Mouse (Mus musculus) olfactory bulb, adult 2 months (tissue): ENCODE measurements around the gene Prokr1. TPM values are rescaled to one million over a fixed set of nuclear protein-coding genes. Genes with fewer than 3 reads are reported as not detected.

Experiments
- H3K27ac ChIP-seq: fragments of 200-500 bp; 2 replicates; pipeline ENCODE4 v1.5.1; 2012; ENCODE audit warnings: low read depth, low read length; ENCODE audit not compliant: insufficient read depth
- H3K4me1 ChIP-seq: fragments of 200-500 bp; 2 replicates; pipeline ENCODE4 v1.6.1; 2012; ENCODE audit warnings: low read length; ENCODE audit not compliant: control insufficient read depth, insufficient read depth
- H3K4me3 ChIP-seq: fragments of 200-500 bp; 2 replicates; pipeline ENCODE4 v1.5.1; 2012; ENCODE audit warnings: mild to moderate bottlenecking, low read depth, low read length, moderate library complexity; ENCODE audit not compliant: insufficient read depth
- CTCF ChIP-seq: fragments of 200-500 bp; IDR thresholded peaks from 2 replicates; pipeline ENCODE4 v1.5.1; 2012; ENCODE audit warnings: low read depth, mild to moderate bottlenecking, low read length, moderate library complexity; ENCODE audit not compliant: insufficient read depth
- POLR2A ChIP-seq: fragments of 200-500 bp; IDR thresholded peaks from 2 replicates; pipeline ENCODE4 v1.6.1; 2012; ENCODE audit warnings: mild to moderate bottlenecking, low read depth, low read length, moderate library complexity; ENCODE audit not compliant: insufficient read depth
- WGBS: fragments of 180-500 bp; shearing (Covaris S2); methylation state at CpG from one replicate; pipeline ENCODE4 v1.1.7; 2018; 5-methylcytosine and 5-hydroxymethylcytosine counted together
- polyA plus RNA-seq: library from polyadenylated mRNA; stranded (reverse); fragments of >200 nt; gene quantifications from 2 replicates; pipeline ENCODE4 v1.2.4, GENCODE M21; 2012; ENCODE audit warnings: low replicate concordance; ENCODE audit not compliant: missing spikeins, insufficient read depth, insufficient read length

The Prokr1 gene
- polyA plus RNA-seq, 1 experiment: not detected

DNA sequence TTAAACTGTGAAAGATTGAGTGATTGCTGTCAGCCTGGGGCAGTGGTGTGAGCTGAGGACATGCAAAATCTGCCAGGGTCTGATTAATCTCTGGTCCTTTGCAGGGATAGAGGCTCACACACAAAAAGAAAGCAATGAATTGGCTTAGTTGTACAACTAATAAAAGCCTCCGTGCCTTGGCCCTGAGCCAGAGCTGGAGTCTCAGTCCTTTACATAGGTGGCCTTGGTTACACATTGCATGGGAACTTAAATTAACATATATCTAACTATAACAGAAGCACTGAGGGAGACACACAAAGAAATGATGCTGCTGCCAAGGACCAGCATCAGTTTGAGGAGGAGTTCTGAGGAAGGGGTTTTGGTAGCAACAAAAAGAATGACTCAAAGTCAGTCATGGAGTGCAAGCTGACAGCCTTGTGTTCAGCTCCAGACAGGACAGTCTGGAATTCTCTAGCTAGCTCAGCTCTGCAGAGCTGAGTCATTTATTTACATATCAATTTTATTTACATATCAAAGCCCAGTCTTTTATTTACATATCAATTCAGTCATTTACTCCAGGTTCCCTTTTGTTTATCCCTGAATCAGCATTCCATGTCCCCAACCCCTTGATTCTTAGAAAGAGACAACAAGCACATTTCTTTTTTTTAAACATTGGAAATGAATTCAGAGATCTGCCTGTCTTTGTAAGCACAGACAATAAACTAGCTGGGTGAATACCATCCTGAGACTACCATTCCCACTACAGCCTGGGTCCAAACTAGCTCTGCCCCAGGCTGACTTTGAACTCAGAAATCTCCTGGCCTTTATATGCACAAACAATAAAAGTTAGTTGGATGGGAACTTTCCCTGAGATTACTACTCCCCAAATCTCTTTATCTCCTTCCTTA is 45.0 kb downstream of the Prokr1 start:
- TF ChIP-seq POLR2A (no peak), CTCF (no peak)
- 13% methylated on average over 1 of the region's 1 CpGs for WGBS
- no peak overlapping the region for H3K4me3 ChIP-seq
- no peaks in the 10 kb centered on the region for H3K4me1 ChIP-seq
- no peak overlapping the region for H3K27ac ChIP-seq

DNA sequence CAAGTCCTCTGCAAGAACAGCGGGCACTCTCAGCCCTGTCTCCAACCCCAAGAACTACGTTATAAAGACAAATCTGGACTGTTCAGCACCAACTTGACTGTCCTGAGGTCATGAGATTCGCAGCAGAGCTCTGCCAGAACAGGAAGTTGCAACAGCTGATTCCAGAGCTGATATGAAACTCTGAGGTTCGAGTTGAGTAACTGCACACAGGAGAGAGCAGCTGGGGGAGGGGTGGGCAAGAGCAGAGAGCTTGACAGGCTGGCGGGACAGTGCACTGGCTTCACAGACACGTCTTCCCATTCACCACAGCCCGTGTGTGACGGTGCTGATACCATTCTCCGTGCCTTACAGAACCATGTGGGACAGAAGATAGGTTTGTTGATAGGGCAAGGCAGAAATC is 48.5 kb downstream of the Prokr1 start:
- Histone ChIP-seq H3K4me1 (no peaks in the 10 kb centered on the region), H3K27ac (no peak overlapping the region; the same call in 1 of the 2 replicates), H3K4me3 (no peak overlapping the region)
- 80% methylated on average over 9 of the region's 9 CpGs for WGBS
- TF ChIP-seq POLR2A (no peak), CTCF (no peak)

DNA sequence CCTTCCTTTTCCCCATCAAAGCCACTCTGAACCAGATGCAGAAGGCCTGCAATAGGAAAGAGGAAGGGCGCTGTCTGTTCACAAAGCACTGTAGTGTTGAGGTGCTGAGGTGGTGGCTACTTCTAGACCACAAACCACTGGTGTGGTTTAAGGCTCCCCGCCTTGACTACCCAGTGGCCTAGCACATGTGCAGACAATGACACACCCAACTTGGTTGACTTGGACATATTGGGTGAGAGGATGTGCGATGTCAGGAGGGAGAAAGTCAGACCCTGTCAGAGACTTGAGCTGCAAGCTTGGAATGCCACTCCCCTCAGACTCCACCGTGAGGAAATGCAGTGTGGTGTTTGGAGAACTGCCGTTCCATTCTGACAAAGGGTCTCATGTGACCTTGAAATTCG is 49.4 kb downstream of the Prokr1 start:
- TF ChIP-seq CTCF (no peak), POLR2A (no peak)
- peaks cover 2% of the 10 kb centered on the region; the same call in 1 of the 2 replicates for H3K4me1 ChIP-seq
- WGBS: 88% methylated on average over 6 of the region's 6 CpGs
- no peak overlapping the region for H3K4me3 ChIP-seq
- no peak overlapping the region for H3K27ac ChIP-seq

DNA sequence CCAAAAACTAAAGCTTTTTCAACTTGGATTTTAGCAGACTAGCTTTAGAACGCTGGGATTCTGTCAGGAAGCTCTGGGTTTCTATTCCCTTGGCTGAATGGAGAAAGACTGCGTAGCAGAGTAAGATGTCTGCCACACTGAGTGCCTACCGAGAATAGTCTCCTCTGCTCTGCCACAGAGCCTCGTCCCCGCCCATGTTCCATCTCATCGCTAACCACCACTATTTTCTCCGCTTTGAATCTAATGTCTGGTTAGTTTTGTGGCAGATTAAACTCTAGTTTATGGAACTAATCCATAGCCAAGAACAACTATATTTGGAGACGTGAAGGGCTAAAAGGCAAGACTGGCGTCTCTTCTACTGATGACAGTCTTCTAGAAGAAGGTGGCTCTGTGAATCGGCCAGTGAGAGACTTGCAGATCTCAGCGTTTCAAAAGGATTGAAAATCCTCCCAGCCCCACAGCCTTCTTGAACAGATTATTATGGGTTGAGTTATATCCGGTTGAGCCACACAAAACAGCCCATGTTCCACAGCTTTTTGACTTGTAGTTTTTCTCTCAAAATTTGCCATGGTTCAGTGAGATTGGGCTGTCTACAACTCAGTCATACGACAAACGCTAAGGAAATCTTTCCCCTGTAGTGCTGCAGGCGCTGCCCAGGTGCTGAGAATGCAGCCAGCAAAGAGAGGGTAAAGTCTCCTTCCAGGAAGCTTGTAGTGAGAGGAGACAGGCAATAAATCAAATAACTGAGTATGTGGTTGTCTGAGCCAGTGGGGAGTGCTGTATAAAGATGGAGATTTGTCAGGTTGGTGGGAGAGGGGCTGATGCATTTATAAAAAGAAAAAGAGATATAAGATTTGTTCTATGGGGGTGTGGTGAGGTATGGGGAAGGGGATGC is 51.9 kb downstream of the Prokr1 start:
- peaks cover 3% of the 10 kb centered on the region; the same call in 1 of the 2 replicates for H3K4me1 ChIP-seq
- no peak overlapping the region for H3K27ac ChIP-seq
- no peak overlapping the region for H3K4me3 ChIP-seq
- 77% methylated on average over 15 of the region's 15 CpGs for WGBS
- TF ChIP-seq POLR2A: no peak
- TF ChIP-seq CTCF: no peak

DNA sequence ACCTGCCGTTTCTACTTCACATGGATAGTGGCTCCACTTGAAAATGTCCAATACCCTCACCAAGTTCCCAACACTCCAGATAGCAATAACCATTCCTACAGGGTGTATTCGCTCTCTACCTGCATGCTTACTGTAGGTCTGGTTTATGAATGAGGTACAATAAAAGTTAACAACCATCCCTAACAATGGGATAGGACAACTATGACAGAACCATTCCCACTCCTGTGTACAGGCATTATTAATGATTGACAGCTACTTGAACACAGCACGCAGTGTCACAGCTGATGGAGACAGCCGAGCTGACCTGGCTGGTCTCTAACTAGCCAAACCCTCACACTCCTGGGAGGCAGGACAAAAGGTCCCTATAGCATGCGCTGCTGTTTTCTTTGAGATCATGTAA is 52.9 kb downstream of the Prokr1 start:
- peaks cover 3% of the 10 kb centered on the region; the same call in 1 of the 2 replicates for H3K4me1 ChIP-seq
- H3K4me3 ChIP-seq: no peak overlapping the region
- TF ChIP-seq CTCF (no peak), POLR2A (no peak)
- H3K27ac ChIP-seq: no peak overlapping the region
- WGBS: 88% methylated on average over 5 of the region's 5 CpGs

DNA sequence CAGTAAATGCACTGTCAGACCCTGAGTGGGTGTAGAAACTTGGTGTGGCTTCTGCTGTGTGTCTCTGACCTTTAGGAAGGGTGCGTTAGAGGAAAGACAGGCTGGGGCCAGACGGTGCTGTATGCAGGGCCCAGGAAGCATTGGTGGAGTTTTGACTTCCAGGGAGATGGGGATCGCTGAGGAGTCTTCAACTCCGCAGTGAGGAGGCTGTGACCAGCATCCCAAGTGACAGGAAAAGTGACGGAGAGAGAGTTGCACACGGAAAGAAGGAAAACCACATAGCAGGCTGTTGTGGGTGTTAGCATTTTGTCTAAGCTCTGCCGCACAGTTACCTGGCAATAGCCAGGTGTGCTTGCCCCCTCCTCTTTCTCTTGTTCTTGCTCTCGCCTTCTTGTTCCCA is 54.3 kb downstream of the Prokr1 start:
- H3K27ac ChIP-seq: no peak overlapping the region
- H3K4me1 ChIP-seq: peaks cover 3% of the 10 kb centered on the region; the same call in 1 of the 2 replicates
- WGBS: 73% methylated on average over 8 of the region's 8 CpGs

DNA sequence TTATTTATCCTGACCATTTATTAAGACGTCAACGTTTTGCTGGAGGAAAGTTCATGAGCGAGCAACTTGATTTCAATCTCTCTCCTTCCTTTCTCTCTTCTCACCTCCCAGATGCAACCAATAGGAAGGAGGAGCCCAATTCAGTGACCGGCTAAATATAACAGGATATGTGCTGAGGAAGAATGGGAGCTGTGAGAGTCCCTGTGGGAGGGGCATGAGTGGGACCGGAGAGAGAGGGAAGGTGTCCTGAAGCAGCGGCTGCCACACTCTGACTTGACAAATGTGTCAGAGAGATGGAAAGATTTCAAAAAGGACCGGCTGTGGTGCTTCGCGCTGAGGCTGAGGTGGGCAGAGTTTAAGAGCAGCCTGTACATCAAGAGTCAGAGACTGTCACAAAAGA is 54.9 kb downstream of the Prokr1 start:
- no peak overlapping the region for H3K4me3 ChIP-seq
- TF ChIP-seq CTCF: no peak
- no peak for TF ChIP-seq POLR2A
- H3K27ac ChIP-seq: no peak overlapping the region
- 65% methylated on average over 9 of the region's 9 CpGs for WGBS
- peaks cover 3% of the 10 kb centered on the region; the same call in 1 of the 2 replicates for H3K4me1 ChIP-seq

More for the DNA sequence above, 54.3 kb downstream of the Prokr1 start:
- H3K4me3 ChIP-seq: no peak overlapping the region
- TF ChIP-seq POLR2A (no peak), CTCF (no peak)

DNA sequence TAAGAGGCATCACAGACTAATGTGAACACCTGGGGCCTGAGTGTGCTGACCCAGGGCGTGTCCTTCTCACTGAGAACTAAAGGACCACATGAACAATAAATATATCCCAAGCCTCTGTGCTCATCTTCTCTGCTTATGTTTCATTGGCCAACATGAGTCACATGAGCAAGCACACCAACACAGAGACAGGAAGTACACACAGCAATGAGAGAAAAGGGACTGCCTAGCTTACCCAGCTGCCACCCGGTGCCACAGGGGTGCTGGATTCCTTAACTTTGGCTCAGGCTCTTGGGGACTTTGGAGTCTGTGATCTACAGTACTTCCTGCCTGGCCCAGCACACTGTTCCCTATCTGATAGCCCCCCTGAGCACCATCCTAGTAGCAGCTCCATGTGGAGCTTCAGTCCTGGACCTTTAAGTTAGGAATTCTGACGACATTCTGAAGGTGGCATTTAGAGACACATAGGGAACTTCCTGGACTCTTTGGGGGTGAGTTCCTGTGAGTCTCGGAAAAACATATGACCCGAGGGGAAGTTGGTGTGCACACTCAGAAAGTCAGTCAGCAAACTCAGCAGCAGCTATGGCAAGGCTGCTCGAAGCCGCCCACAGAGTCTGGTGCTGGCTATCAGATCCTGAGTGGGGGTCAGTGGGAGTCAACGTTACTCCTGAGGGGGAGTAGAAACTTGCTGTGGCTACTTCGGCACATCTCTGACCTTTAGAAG is 55.5 kb downstream of the Prokr1 start:
- TF ChIP-seq POLR2A (no peak), CTCF (no peak)
- 86% methylated on average over 9 of the region's 9 CpGs for WGBS
- Histone ChIP-seq H3K4me1 (peaks cover 3% of the 10 kb centered on the region; the same call in 1 of the 2 replicates), H3K27ac (no peak overlapping the region), H3K4me3 (no peak overlapping the region)
